Mouse (Mus musculus) bone marrow, adult 2 months (tissue): ENCODE data around the gene Slc25a11. TPM values are rescaled to one million over a fixed set of nuclear protein-coding genes. Genes with fewer than 3 reads are reported as not detected.
A peak's percentile ranks its signal among the peaks of the same experiment; 100 is the strongest.

Experiments used
- H3K27ac ChIP-seq: fragments of 200-500 bp; 2 replicates; pipeline ENCODE4 v1.5.1; 2012; ENCODE audit warnings: low read depth, mild to moderate bottlenecking, control low read depth, inconsistent platforms, low read length; ENCODE audit not compliant: control insufficient read depth, poor library complexity, insufficient read depth
- H3K4me1 ChIP-seq: fragments of 200-500 bp; 2 replicates; pipeline ENCODE4 v1.6.1; 2011; ENCODE audit warnings: low read length; ENCODE audit not compliant: control insufficient read depth, insufficient read depth
- H3K4me3 ChIP-seq: fragments of 200-500 bp; replicated peaks from 2 replicates; pipeline ENCODE3; 2011; ENCODE audit warnings: mild to moderate bottlenecking, low read depth, low read length, control low read depth; ENCODE audit not compliant: control insufficient read depth
- CTCF ChIP-seq: fragments of 200-500 bp; IDR thresholded peaks from 2 replicates; pipeline ENCODE4 v1.5.1; 2011; ENCODE audit warnings: low read length, control low read depth; ENCODE audit not compliant: control insufficient read depth, insufficient read depth
- POLR2A ChIP-seq: fragments of 200-500 bp; IDR thresholded peaks from 2 replicates; pipeline ENCODE4 v1.6.1; 2011; ENCODE audit warnings: low read depth, mild to moderate bottlenecking, control low read depth, low read length, borderline replicate concordance; ENCODE audit not compliant: control insufficient read depth
- WGBS: fragments of 180-500 bp; shearing (Covaris S2); methylation state at CpG from one replicate; pipeline ENCODE4 v1.1.7; 2018; 5-methylcytosine and 5-hydroxymethylcytosine counted together
- polyA plus RNA-seq: library from polyadenylated mRNA; stranded (reverse); fragments of >200 nt; gene quantifications from 2 replicates; pipeline ENCODE4 v1.2.4, GENCODE M21; 2011; ENCODE audit warnings: low replicate concordance; ENCODE audit not compliant: missing spikeins, insufficient read depth, insufficient read length

Slc25a11 gene
- polyA plus RNA-seq, 1 experiment: 49.2 TPM

GRCm38 (mm10) chr11:70670483-70670882, 23.2 kb upstream of the Slc25a11 start:
- H3K4me1 ChIP-seq: no peaks in the 10 kb centered on the region; the same call in 1 of the 2 replicates
- no peak overlapping the region for H3K4me3 ChIP-seq
- 80% methylated on average over 14 of the region's 14 CpGs for WGBS
- no peak for TF ChIP-seq CTCF
- no peak for TF ChIP-seq POLR2A
- H3K27ac ChIP-seq: no peak overlapping the region

GRCm38 (mm10) chr11:70669582-70670345, 22.5 kb upstream of the Slc25a11 start:
- peak overlapping the region; percentile 95 for H3K27ac ChIP-seq
- H3K4me1 ChIP-seq: no peaks in the 10 kb centered on the region; the same call in 1 of the 2 replicates
- WGBS: under 1% methylated on average over 31 of the region's 31 CpGs
- peak overlapping the region; percentile 84 for H3K4me3 ChIP-seq
- TF ChIP-seq POLR2A: no peak
- peak; percentile 23; the same call in 1 of the 2 replicates for TF ChIP-seq CTCF

- under 1% methylated on average over 44 of the region's 44 CpGs for WGBS
Measured at GRCm38 (mm10) chr11:70668771-70669505, 21.7 kb upstream of the Slc25a11 start, which contains the start of gene Spag7. Gene Spag7, minus strand, starts transcription at chr11:70669416.

GRCm38 (mm10) chr11:70668335-70668770, 21.1 kb upstream of the Slc25a11 start:
- TF ChIP-seq POLR2A: no peak
- TF ChIP-seq CTCF: no peak
- Histone ChIP-seq H3K4me1 (no peaks in the 10 kb centered on the region; the same call in 1 of the 2 replicates), H3K4me3 (peak overlapping the region; percentile 84), H3K27ac (peak overlapping the region; percentile 68)
- under 1% methylated on average over 15 of the region's 15 CpGs for WGBS

More at GRCm38 (mm10) chr11:70668771-70669505, 21.7 kb upstream of the Slc25a11 start, which contains the start of gene Spag7:
- peak; percentile 78; the same call in 1 of the 2 replicates for TF ChIP-seq POLR2A
- TF ChIP-seq CTCF: peak; percentile 21; the same call in 1 of the 2 replicates
- Histone ChIP-seq H3K4me3 (peak within 1 kb of the TSS; percentile 84), H3K4me1 (no peaks in the 10 kb centered on the region; the same call in 1 of the 2 replicates), H3K27ac (peak within 1 kb of the TSS; percentile 95)

- Histone ChIP-seq H3K27ac (peak overlapping the region; percentile 30; the same call in 1 of the 2 replicates), H3K4me3 (no peak overlapping the region), H3K4me1 (no peaks in the 10 kb centered on the region; the same call in 1 of the 2 replicates)
- no peak for TF ChIP-seq POLR2A
- no peak for TF ChIP-seq CTCF
- WGBS: 54% methylated on average over 14 of the region's 14 CpGs
Measured at GRCm38 (mm10) chr11:70667271-70668150, 20.2 kb upstream of the Slc25a11 start.

- WGBS: 95% methylated on average over 8 of the region's 8 CpGs
- no peaks in the 10 kb centered on the region; the same call in 1 of the 2 replicates for H3K4me1 ChIP-seq
- no peak overlapping the region for H3K27ac ChIP-seq
- TF ChIP-seq CTCF (no peak), POLR2A (no peak)
- H3K4me3 ChIP-seq: no peak overlapping the region
Measured at GRCm38 (mm10) chr11:70666687-70667086, 19.4 kb upstream of the Slc25a11 start.

- peak; percentile 41; the same call in 1 of the 2 replicates for TF ChIP-seq CTCF
- no peak for TF ChIP-seq POLR2A
- 93% methylated on average over 9 of the region's 9 CpGs for whole genome bisulfite sequencing
- Histone ChIP-seq H3K4me1 (no peaks in the 10 kb centered on the region; the same call in 1 of the 2 replicates), H3K4me3 (no peak overlapping the region), H3K27ac (no peak overlapping the region)
Measured at GRCm38 (mm10) chr11:70664741-70665140, 17.5 kb upstream of the Slc25a11 start.
